Mouse (Mus musculus): ENCODE measurements at regions not wholly inside any gene's neighbourhood (a gene's known extent, or its start where the extent isn't known, plus 50 kb on each side); places are given as distances from the start of the nearest gene placed in this dataset.
"Not testable (repeated sequence)": the region's sequence is repeated elsewhere in the genome, so short reads cannot be mapped to it uniquely, and the experiment has no call there.

GRCm38 (mm10) chr5:148662281-148662741 is 109.7 kb upstream of the Ubl3 start:
- peak; percentile 27; the same call in 1 of the 2 replicates for ATAC-seq (ENCODE audit: borderline replicate concordance, extremely low read depth, low FRiP score, low TSS enrichment)
- Histone ChIP-seq H3K36me3 (no peaks in the 10 kb centered on the region), H3K27me3 (no peaks in the 10 kb centered on the region), H3K4me3 (no peak overlapping the region), H3K27ac (no peak overlapping the region), H3K4me2 (peak overlapping the region; percentile 30; the same call in 1 of the 2 replicates), H3K4me1 (peaks cover 2% of the 10 kb centered on the region; the same call in 1 of the 2 replicates), H3K9ac (no peak overlapping the region; the same call in 1 of the 2 replicates), H3K9me3 (peaks cover 2% of the 10 kb centered on the region; the same call in 1 of the 2 replicates)
- 49% methylated on average over 15 of the region's 15 CpGs for WGBS

GRCm38 (mm10) chr5:148661120-148661519 is 108.5 kb upstream of the Ubl3 start:
- ATAC-seq (ENCODE audit: borderline replicate concordance, extremely low read depth, low FRiP score, low TSS enrichment): no peak
- WGBS: 85% methylated on average over 4 of the region's 4 CpGs

GRCm38 (mm10) chr5:148657936-148658640 is 105.5 kb upstream of the Ubl3 start:
- H3K4me3 ChIP-seq: no peak overlapping the region
- no peaks in the 10 kb centered on the region for H3K36me3 ChIP-seq
- H3K27me3 ChIP-seq: no peaks in the 10 kb centered on the region
- no peak overlapping the region for H3K9ac ChIP-seq
- no peak overlapping the region for H3K4me2 ChIP-seq
- no peak overlapping the region for H3K27ac ChIP-seq
- ATAC-seq (ENCODE audit: borderline replicate concordance, extremely low read depth, low FRiP score, low TSS enrichment): no peak
- peaks cover 2% of the 10 kb centered on the region; the same call in 1 of the 2 replicates for H3K9me3 ChIP-seq
- peaks cover 2% of the 10 kb centered on the region; the same call in 1 of the 2 replicates for H3K4me1 ChIP-seq
- WGBS: 67% methylated on average over 4 of the region's 4 CpGs

More at GRCm38 (mm10) chr5:148661120-148661519, 108.5 kb upstream of the Ubl3 start:
- Histone ChIP-seq H3K4me2 (no peak overlapping the region), H3K36me3 (no peaks in the 10 kb centered on the region), H3K9me3 (peaks cover 2% of the 10 kb centered on the region; the same call in 1 of the 2 replicates), H3K27ac (no peak overlapping the region), H3K4me3 (no peak overlapping the region), H3K9ac (no peak overlapping the region), H3K4me1 (peaks cover 2% of the 10 kb centered on the region; the same call in 1 of the 2 replicates), H3K27me3 (no peaks in the 10 kb centered on the region)

GRCm38 (mm10) chr5:148652525-148653243 is 100.1 kb upstream of the Ubl3 start:
- Histone ChIP-seq H3K36me3 (no peaks in the 10 kb centered on the region), H3K9me3 (no peaks in the 10 kb centered on the region), H3K9ac (no peak overlapping the region), H3K4me3 (no peak overlapping the region), H3K4me2 (no peak overlapping the region), H3K27me3 (no peaks in the 10 kb centered on the region), H3K27ac (no peak overlapping the region), H3K4me1 (no peaks in the 10 kb centered on the region)
- 60% methylated on average over 7 of the region's 7 CpGs for WGBS
- ATAC-seq (ENCODE audit: borderline replicate concordance, extremely low read depth, low FRiP score, low TSS enrichment): no peak

GRCm38 (mm10) chr5:148651736-148652135 is 99.1 kb upstream of the Ubl3 start:
- Histone ChIP-seq H3K9ac (no peak overlapping the region), H3K27me3 (no peaks in the 10 kb centered on the region), H3K9me3 (no peaks in the 10 kb centered on the region), H3K4me2 (no peak overlapping the region), H3K4me3 (no peak overlapping the region), H3K27ac (no peak overlapping the region), H3K36me3 (no peaks in the 10 kb centered on the region), H3K4me1 (no peaks in the 10 kb centered on the region)
- WGBS: 54% methylated on average over 4 of the region's 4 CpGs
- no peak for ATAC-seq (ENCODE audit: borderline replicate concordance, extremely low read depth, low FRiP score, low TSS enrichment)

GRCm38 (mm10) chr5:148649573-148649972 is 97.0 kb upstream of the Ubl3 start:
- H3K9me3 ChIP-seq; ATAC-seq (ENCODE audit: borderline replicate concordance, extremely low read depth, low FRiP score, low TSS enrichment): not testable (repeated sequence)
- 94% methylated on average over 7 of the region's 7 CpGs for WGBS

GRCm38 (mm10) chr5:148649123-148649522 is 96.5 kb upstream of the Ubl3 start:
- Histone ChIP-seq H3K4me2 (no peak overlapping the region), H3K9ac (no peak overlapping the region), H3K27ac (no peak overlapping the region), H3K36me3 (no peaks in the 10 kb centered on the region), H3K4me1 (peaks cover 8% of the 10 kb centered on the region; the same call in 1 of the 2 replicates), H3K27me3 (no peaks in the 10 kb centered on the region), H3K4me3 (no peak overlapping the region), H3K9me3 (no peaks in the 10 kb centered on the region)
- WGBS: 76% methylated on average over 9 of the region's 9 CpGs
- ATAC-seq (ENCODE audit: borderline replicate concordance, extremely low read depth, low FRiP score, low TSS enrichment): no peak

More at GRCm38 (mm10) chr5:148649573-148649972, 97.0 kb upstream of the Ubl3 start:
- H3K4me1 ChIP-seq, H3K27ac ChIP-seq, H3K36me3 ChIP-seq, H3K27me3 ChIP-seq, H3K4me2 ChIP-seq, H3K9ac ChIP-seq, H3K4me3 ChIP-seq: not testable (repeated sequence)

GRCm38 (mm10) chr5:148647644-148648043 is 95.1 kb upstream of the Ubl3 start:
- 70% methylated on average over 2 of the region's 2 CpGs for WGBS
- peaks cover 8% of the 10 kb centered on the region; the same call in 1 of the 2 replicates for H3K4me1 ChIP-seq
- no peaks in the 10 kb centered on the region for H3K27me3 ChIP-seq
- H3K9ac ChIP-seq: no peak overlapping the region
- H3K36me3 ChIP-seq: no peaks in the 10 kb centered on the region
- ATAC-seq (ENCODE audit: borderline replicate concordance, extremely low read depth, low FRiP score, low TSS enrichment): no peak
- H3K4me2 ChIP-seq: no peak overlapping the region
- no peak overlapping the region for H3K27ac ChIP-seq
- H3K4me3 ChIP-seq: no peak overlapping the region
- no peaks in the 10 kb centered on the region for H3K9me3 ChIP-seq

GRCm38 (mm10) chr5:148645772-148646171 is 93.2 kb upstream of the Ubl3 start:
- Histone ChIP-seq H3K27ac (no peak overlapping the region; the same call in 1 of the 2 replicates), H3K4me2 (no peak overlapping the region), H3K9me3 (no peaks in the 10 kb centered on the region), H3K27me3 (no peaks in the 10 kb centered on the region), H3K9ac (no peak overlapping the region), H3K4me3 (no peak overlapping the region), H3K36me3 (no peaks in the 10 kb centered on the region), H3K4me1 (peaks cover 8% of the 10 kb centered on the region; the same call in 1 of the 2 replicates)
- 54% methylated on average over 4 of the region's 4 CpGs for WGBS
- peak; percentile 46; the same call in 1 of the 2 replicates for ATAC-seq (ENCODE audit: borderline replicate concordance, extremely low read depth, low FRiP score, low TSS enrichment)

- no peak overlapping the region for H3K4me2 ChIP-seq
- H3K27ac ChIP-seq: peak overlapping the region; percentile 51
- H3K9ac ChIP-seq: no peak overlapping the region
- H3K36me3 ChIP-seq: no peaks in the 10 kb centered on the region
- WGBS: 56% methylated on average over 10 of the region's 10 CpGs
- peak; percentile 63; the same call in 1 of the 2 replicates for ATAC-seq (ENCODE audit: borderline replicate concordance, extremely low read depth, low FRiP score, low TSS enrichment)
- no peaks in the 10 kb centered on the region for H3K9me3 ChIP-seq
- H3K27me3 ChIP-seq: no peaks in the 10 kb centered on the region
- H3K4me3 ChIP-seq: no peak overlapping the region
- H3K4me1 ChIP-seq: peaks cover 8% of the 10 kb centered on the region; the same call in 1 of the 2 replicates
Measured at GRCm38 (mm10) chr5:148645191-148645681, 92.6 kb upstream of the Ubl3 start.

- ATAC-seq (ENCODE audit: borderline replicate concordance, extremely low read depth, low FRiP score, low TSS enrichment): no peak
- WGBS: 93% methylated on average over 7 of the region's 7 CpGs
- Histone ChIP-seq H3K4me3 (no peak overlapping the region), H3K27me3 (no peaks in the 10 kb centered on the region), H3K27ac (peak overlapping the region; percentile 51; the same call in 1 of the 2 replicates), H3K9me3 (no peaks in the 10 kb centered on the region), H3K4me2 (no peak overlapping the region), H3K9ac (no peak overlapping the region), H3K4me1 (peaks cover 8% of the 10 kb centered on the region; the same call in 1 of the 2 replicates), H3K36me3 (no peaks in the 10 kb centered on the region)
Measured at GRCm38 (mm10) chr5:148644345-148644744, 91.8 kb upstream of the Ubl3 start.

Data from lung, embryonic 15.5 days (tissue).